Mouse (Mus musculus): Measurements from ENCODE around the gene Mid1. TPM values are rescaled to one million over a fixed set of nuclear protein-coding genes. Genes with fewer than 3 reads are reported as not detected.
"Not testable (repeated sequence)": the region's sequence is repeated elsewhere in the genome, so short reads cannot be mapped to it uniquely, and the experiment has no call there.

Gene Mid1
- polyA plus RNA-seq, 1 experiment from 2014 or later, result 8.6 TPM

DNA sequence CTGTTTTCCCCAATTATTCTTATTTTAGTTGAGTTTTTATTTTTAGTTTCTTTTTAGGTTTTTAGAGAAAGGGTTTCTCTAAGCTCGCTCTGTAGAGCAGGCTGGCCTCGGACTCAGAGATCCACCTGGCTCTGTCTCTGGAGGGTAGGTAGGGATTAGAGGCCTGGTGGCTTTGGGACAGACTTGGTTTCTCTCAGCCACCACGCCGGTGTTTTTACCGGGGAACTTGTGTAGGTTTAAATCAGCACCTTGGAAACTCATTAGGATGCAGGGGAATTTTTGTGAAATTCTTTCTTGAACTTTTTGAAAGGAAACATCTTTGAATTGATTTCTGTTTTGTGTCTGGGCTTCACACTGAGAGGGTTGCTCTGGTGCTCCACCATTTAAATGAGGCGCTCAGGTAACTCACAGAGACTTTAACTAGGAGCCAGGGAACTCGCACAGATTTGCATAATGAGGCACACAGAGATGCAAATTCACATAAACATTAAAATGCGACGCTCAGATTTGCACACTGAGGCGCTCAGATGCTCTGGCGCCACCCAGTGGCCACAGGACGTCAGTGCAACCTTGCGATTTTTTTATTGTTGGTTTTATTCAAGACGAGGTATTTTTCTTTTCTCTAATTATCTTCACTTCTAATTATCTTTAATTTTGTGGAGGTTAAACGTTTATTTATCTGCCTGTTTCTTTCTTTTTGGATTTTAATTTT lies 336.9 kb downstream of the Mid1 start:
- ATAC-seq (replicated peaks); H3K4me3 ChIP-seq; H3K4me2 ChIP-seq; H3K27ac ChIP-seq; H3K27me3 ChIP-seq (replicated peaks); H3K9ac ChIP-seq; H3K4me1 ChIP-seq: not testable (repeated sequence)
- WGBS, result 50% methylated on average over 15 of the region's 15 CpGs
- Histone ChIP-seq H3K36me3 (replicated peaks) (peaks cover 23% of the 10 kb centered on the region), H3K9me3 (peaks cover 15% of the 10 kb centered on the region)

Other genes starting within 250 kb of the Mid1 start
- gene 4933400A11Rik, start 94.4 kb downstream of the Mid1 start, polyA plus RNA-seq (2015; fragmentation: Nextera tagmentation; extraction: Ambion mirVana), result not detected in 2 replicates

Measured in midbrain, embryonic 15.5 days (tissue).